Mouse (Mus musculus) hindbrain, embryonic 16.5 days (tissue): Measurements from ENCODE around the gene Magi1. TPM values are rescaled to one million over a fixed set of nuclear protein-coding genes. Genes with fewer than 3 reads are reported as not detected.

Experiments used
- ATAC-seq: fragments of 200-750 bp; cut with Nextera tagmentation; 2 replicates; pipeline ENCODE4 v1.8.0; 2017; ENCODE audit warnings: moderate TSS enrichment, moderate library complexity
- H3K27ac ChIP-seq: fragments of 300-500 bp; sonication (generic); 2 replicates; pipeline ENCODE4 v1.5.1; 2014; ENCODE audit warnings: low read depth, mild to moderate bottlenecking, control low read depth, low read length, moderate library complexity
- H3K27me3 ChIP-seq: fragments of 300-500 bp; sonication (generic); replicated peaks from 2 replicates; pipeline ENCODE4 v1.6.1; 2014; ENCODE audit warnings: low read length; ENCODE audit not compliant: control insufficient read depth, insufficient read depth
- H3K36me3 ChIP-seq: fragments of 300-500 bp; sonication (generic); 2 replicates; pipeline ENCODE4 v1.6.1; 2014; ENCODE audit warnings: mild to moderate bottlenecking, low read length, moderate library complexity, mixed read lengths; ENCODE audit not compliant: control insufficient read depth, insufficient read depth
- H3K4me1 ChIP-seq: fragments of 300-500 bp; sonication (generic); 2 replicates; pipeline ENCODE4 v1.6.1; 2014; ENCODE audit warnings: low read depth, low read length; ENCODE audit not compliant: control insufficient read depth, insufficient read depth
- H3K4me2 ChIP-seq: fragments of 300-500 bp; sonication (generic); 2 replicates; pipeline ENCODE4 v1.6.1; 2014; ENCODE audit warnings: mild to moderate bottlenecking, low read length, control low read depth, moderate library complexity
- H3K4me3 ChIP-seq: fragments of 300-500 bp; sonication (generic); 2 replicates; pipeline ENCODE4 v1.5.1; 2014; ENCODE audit warnings: mild to moderate bottlenecking, low read length, control low read depth, moderate library complexity
- H3K9ac ChIP-seq: fragments of 300-500 bp; sonication (generic); 2 replicates; pipeline ENCODE4 v1.6.1; 2014; ENCODE audit warnings: low read depth, mild to moderate bottlenecking, control low read depth, low read length, moderate library complexity
- H3K9me3 ChIP-seq: fragments of 300-500 bp; sonication (generic); 2 replicates; pipeline ENCODE4 v1.6.1; 2014; ENCODE audit warnings: mild to moderate bottlenecking, low read length, moderate library complexity; ENCODE audit not compliant: control insufficient read depth
- WGBS: fragments of 180-500 bp; shearing (Covaris S2); extraction: QIAGEN DNeasy Blood & Tissue Kit; methylation state at CpG from one replicate; pipeline ENCODE4 v1.1.7; 2014; 5-methylcytosine and 5-hydroxymethylcytosine counted together
- polyA plus RNA-seq: library from polyadenylated mRNA; unstranded; fragments of >200 nt; fragmentation: Nextera tagmentation; extraction: Ambion mirVana; gene quantifications from 2 replicates; pipeline ENCODE4 v1.2.1, GENCODE M21; 2015

Magi1 gene
- polyA plus RNA-seq: 27.7 and 28.2 TPM in 2 replicates

- H3K4me2 ChIP-seq: peak within 1 kb of the TSS; percentile 96
- H3K27me3 ChIP-seq: 0 out of 2 replicates have a peak, but pooled peaks cover 3% of the 10 kb centered on the region
- H3K4me3 ChIP-seq: peak within 1 kb of the TSS; percentile 89
- WGBS: under 1% methylated on average over 78 of the region's 86 CpGs
- H3K4me1 ChIP-seq: peaks cover 26% of the 10 kb centered on the region
- no peaks in the 10 kb centered on the region for H3K36me3 ChIP-seq
- ATAC-seq: peak; percentile 98
- no peaks in the 10 kb centered on the region for H3K9me3 ChIP-seq
- peak within 1 kb of the TSS; percentile 80 for H3K9ac ChIP-seq
- H3K27ac ChIP-seq: peak within 1 kb of the TSS; percentile 92
Measured at GRCm38 (mm10) chr6:94283318-94284061, at the start of gene Magi1. Gene Magi1, minus strand, starts transcription at chr6:94283917.

- Histone ChIP-seq H3K4me3 (no peak overlapping the region), H3K4me1 (no peaks in the 10 kb centered on the region), H3K4me2 (no peak overlapping the region), H3K9ac (no peak overlapping the region), H3K27ac (no peak overlapping the region), H3K36me3 (no peaks in the 10 kb centered on the region), H3K9me3 (no peaks in the 10 kb centered on the region), H3K27me3 (no peaks in the 10 kb centered on the region)
- no peak for ATAC-seq
- WGBS: 76% methylated on average over 4 of the region's 4 CpGs
Measured at GRCm38 (mm10) chr6:94327143-94327542, 43.4 kb upstream of the Magi1 start.

GRCm38 (mm10) chr6:94316886-94317285, 33.2 kb upstream of the Magi1 start:
- Histone ChIP-seq H3K4me2 (no peak overlapping the region), H3K27ac (no peak overlapping the region), H3K4me3 (no peak overlapping the region), H3K4me1 (no peaks in the 10 kb centered on the region), H3K9ac (no peak overlapping the region), H3K27me3 (no peaks in the 10 kb centered on the region), H3K9me3 (no peaks in the 10 kb centered on the region), H3K36me3 (no peaks in the 10 kb centered on the region)
- ATAC-seq: no peak
- WGBS: 86% methylated on average over 3 of the region's 3 CpGs

GRCm38 (mm10) chr6:94312285-94312684, 28.6 kb upstream of the Magi1 start:
- no peak overlapping the region for H3K4me3 ChIP-seq
- H3K9me3 ChIP-seq: no peaks in the 10 kb centered on the region
- H3K9ac ChIP-seq: no peak overlapping the region
- no peak overlapping the region for H3K4me2 ChIP-seq
- no peak overlapping the region for H3K27ac ChIP-seq
- H3K4me1 ChIP-seq: no peaks in the 10 kb centered on the region
- no peaks in the 10 kb centered on the region for H3K36me3 ChIP-seq
- 67% methylated on average over 7 of the region's 7 CpGs for WGBS
- no peak for ATAC-seq
- H3K27me3 ChIP-seq: no peaks in the 10 kb centered on the region

- Histone ChIP-seq H3K27ac (no peak overlapping the region), H3K9me3 (no peaks in the 10 kb centered on the region), H3K36me3 (no peaks in the 10 kb centered on the region), H3K27me3 (no peaks in the 10 kb centered on the region), H3K4me2 (peak overlapping the region; percentile 33; the same call in 1 of the 2 replicates), H3K4me1 (no peaks in the 10 kb centered on the region), H3K4me3 (no peak overlapping the region), H3K9ac (no peak overlapping the region)
- 0 out of 2 replicates have a peak, but pooled peaks have one; percentile 54 for ATAC-seq
- 21% methylated on average over 7 of the region's 7 CpGs for WGBS
Measured at GRCm38 (mm10) chr6:94308498-94308897, 24.8 kb upstream of the Magi1 start.

- no peak overlapping the region for H3K4me2 ChIP-seq
- H3K27me3 ChIP-seq: no peaks in the 10 kb centered on the region
- H3K36me3 ChIP-seq: no peaks in the 10 kb centered on the region
- H3K4me3 ChIP-seq: no peak overlapping the region
- H3K27ac ChIP-seq: no peak overlapping the region
- H3K9me3 ChIP-seq: no peaks in the 10 kb centered on the region
- H3K4me1 ChIP-seq: no peaks in the 10 kb centered on the region
- H3K9ac ChIP-seq: no peak overlapping the region
- ATAC-seq: no peak
- 83% methylated on average over 6 of the region's 6 CpGs for WGBS
Measured at GRCm38 (mm10) chr6:94303512-94303911, 19.8 kb upstream of the Magi1 start.

- Histone ChIP-seq H3K27me3 (no peaks in the 10 kb centered on the region), H3K36me3 (no peaks in the 10 kb centered on the region), H3K4me1 (no peaks in the 10 kb centered on the region), H3K27ac (no peak overlapping the region), H3K9ac (no peak overlapping the region), H3K4me2 (no peak overlapping the region), H3K9me3 (no peaks in the 10 kb centered on the region), H3K4me3 (no peak overlapping the region)
- 93% methylated on average over 10 of the region's 10 CpGs for WGBS
- no peak for ATAC-seq
Measured at GRCm38 (mm10) chr6:94301804-94302203, 18.1 kb upstream of the Magi1 start.

GRCm38 (mm10) chr6:94300562-94300961, 16.8 kb upstream of the Magi1 start:
- Histone ChIP-seq H3K4me1 (no peaks in the 10 kb centered on the region), H3K27ac (no peak overlapping the region), H3K9me3 (no peaks in the 10 kb centered on the region), H3K4me3 (no peak overlapping the region), H3K4me2 (no peak overlapping the region), H3K9ac (no peak overlapping the region), H3K27me3 (no peaks in the 10 kb centered on the region), H3K36me3 (no peaks in the 10 kb centered on the region)
- no peak for ATAC-seq
- WGBS: 79% methylated on average over 3 of the region's 3 CpGs

GRCm38 (mm10) chr6:94287387-94287786, 3.7 kb upstream of the Magi1 start:
- no peak overlapping the region for H3K4me2 ChIP-seq
- no peak overlapping the region for H3K4me3 ChIP-seq
- H3K27ac ChIP-seq: no peak overlapping the region
- no peak overlapping the region for H3K9ac ChIP-seq
- no peaks in the 10 kb centered on the region for H3K36me3 ChIP-seq
- ATAC-seq: no peak
- H3K9me3 ChIP-seq: no peaks in the 10 kb centered on the region
- no peaks in the 10 kb centered on the region for H3K27me3 ChIP-seq
- peaks cover 12% of the 10 kb centered on the region for H3K4me1 ChIP-seq
